Mouse (Mus musculus) heart, embryonic 16.5 days (tissue): ENCODE measurements around the gene Ncbp1. TPM values are rescaled to one million over a fixed set of nuclear protein-coding genes. Genes with fewer than 3 reads are reported as not detected.

Experiments used
- ATAC-seq: fragments of 200-750 bp; cut with Nextera tagmentation; replicated peaks from 2 replicates; pipeline ENCODE4 v1.8.0; 2017; ENCODE audit warnings: moderate number of reproducible peaks; ENCODE audit not compliant: insufficient read depth, low FRiP score; ENCODE audit errors: extremely low read depth
- H3K27ac ChIP-seq: fragments of 300-500 bp; sonication (generic); 2 replicates; pipeline ENCODE4 v1.5.1; 2014; ENCODE audit warnings: mild to moderate bottlenecking, low read length, control low read depth, moderate library complexity
- H3K27me3 ChIP-seq: fragments of 300-500 bp; sonication (generic); 2 replicates; pipeline ENCODE4 v1.6.1; 2014; ENCODE audit warnings: low read length, mixed read lengths; ENCODE audit not compliant: control insufficient read depth, insufficient read depth
- H3K36me3 ChIP-seq: fragments of 300-500 bp; sonication (generic); 2 replicates; pipeline ENCODE4 v1.6.1; 2014; ENCODE audit not compliant: control insufficient read depth, insufficient read depth
- H3K4me1 ChIP-seq: fragments of 300-500 bp; sonication (generic); 2 replicates; pipeline ENCODE4 v1.6.1; 2014; ENCODE audit warnings: low read length, mixed read lengths; ENCODE audit not compliant: control insufficient read depth, insufficient read depth
- H3K4me2 ChIP-seq: fragments of 300-500 bp; sonication (generic); 2 replicates; pipeline ENCODE4 v1.6.1; 2014; ENCODE audit warnings: low read depth, mild to moderate bottlenecking, control low read depth, low read length
- H3K4me3 ChIP-seq: fragments of 300-500 bp; sonication (generic); 2 replicates; pipeline ENCODE4 v1.5.1; 2014; ENCODE audit warnings: mild to moderate bottlenecking, control low read depth, low read length
- H3K9ac ChIP-seq: fragments of 300-500 bp; sonication (generic); 2 replicates; pipeline ENCODE4 v1.6.1; 2014; ENCODE audit warnings: low read length, control low read depth
- H3K9me3 ChIP-seq: fragments of 300-500 bp; sonication (generic); replicated peaks from 2 replicates; pipeline ENCODE4 v1.6.1; 2016; ENCODE audit warnings: low read length; ENCODE audit not compliant: control insufficient read depth
- WGBS: fragments of 180-500 bp; shearing (Covaris S2); extraction: QIAGEN DNeasy Blood & Tissue Kit; methylation state at CpG from one replicate; pipeline ENCODE4 v1.1.7; 2014; 5-methylcytosine and 5-hydroxymethylcytosine counted together
- polyA plus RNA-seq: library from polyadenylated mRNA; unstranded; fragments of >200 nt; fragmentation: Nextera tagmentation; extraction: Ambion mirVana; gene quantifications from 2 replicates; pipeline ENCODE4 v1.2.1, GENCODE M21; 2015

Gene Ncbp1
- polyA plus RNA-seq, 1 experiment from 2014 or later = 48.3 TPM

DNA sequence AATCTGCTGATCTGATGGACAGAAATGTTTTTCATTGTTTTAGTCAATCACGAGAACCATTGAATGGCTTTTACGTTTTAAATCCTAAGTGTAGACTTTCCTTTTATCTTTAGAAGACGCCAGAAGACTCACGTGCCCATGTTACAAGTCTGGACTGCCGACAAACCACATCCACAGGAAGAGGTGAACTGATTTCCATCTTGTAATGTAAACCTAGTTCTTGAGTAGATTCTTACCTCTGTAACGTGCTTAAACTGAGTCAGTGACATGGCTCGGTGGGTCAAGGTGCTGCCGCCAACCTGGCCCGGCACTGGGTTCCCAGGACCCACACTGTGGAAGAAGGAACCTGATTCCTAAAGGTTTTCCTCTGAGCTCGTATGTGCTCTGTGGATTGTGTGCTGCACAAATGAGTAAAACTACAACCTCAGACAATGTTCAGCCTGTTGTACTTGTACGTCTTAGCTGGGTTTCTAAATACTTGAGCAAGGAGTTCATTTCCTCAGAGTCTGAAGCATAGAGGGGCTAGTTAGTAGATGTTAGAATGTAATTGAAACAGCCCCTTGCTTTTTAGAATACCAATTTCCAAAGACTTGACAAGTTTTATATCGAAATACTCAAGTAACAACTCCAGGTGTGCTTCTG, 13.6 kb downstream of the Ncbp1 start:
- Histone ChIP-seq H3K9me3 (no peaks in the 10 kb centered on the region), H3K27ac (no peak overlapping the region), H3K36me3 (peaks cover 47% of the 10 kb centered on the region), H3K4me2 (no peak overlapping the region), H3K27me3 (no peaks in the 10 kb centered on the region), H3K4me1 (no peaks in the 10 kb centered on the region), H3K9ac (no peak overlapping the region), H3K4me3 (no peak overlapping the region)
- ATAC-seq = no peak
- WGBS = 92% methylated on average over 12 of the region's 12 CpGs

DNA sequence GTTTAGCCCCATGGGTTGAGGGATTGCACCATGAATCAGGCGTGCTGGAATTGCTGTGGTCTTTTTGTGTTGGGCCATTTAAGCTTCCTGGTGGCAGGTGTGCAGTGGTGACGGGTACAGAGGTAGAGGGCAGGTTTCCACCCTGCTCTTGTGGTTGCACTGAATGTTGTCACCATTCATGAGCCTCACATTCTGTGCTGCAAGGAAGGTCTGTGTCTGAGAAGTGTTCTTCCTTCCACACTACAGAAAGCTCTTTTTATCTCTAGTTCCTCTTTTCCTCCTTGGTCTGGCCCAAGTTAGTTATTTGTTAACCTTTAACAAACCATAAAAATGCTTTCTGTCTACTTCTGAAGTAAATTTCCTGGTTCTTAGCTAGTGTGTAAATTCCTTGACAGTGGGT, 25.6 kb downstream of the Ncbp1 start:
- Histone ChIP-seq H3K4me3 (no peak overlapping the region), H3K9ac (no peak overlapping the region), H3K36me3 (peaks cover 53% of the 10 kb centered on the region), H3K4me1 (no peaks in the 10 kb centered on the region), H3K27me3 (no peaks in the 10 kb centered on the region), H3K4me2 (no peak overlapping the region), H3K9me3 (no peaks in the 10 kb centered on the region), H3K27ac (no peak overlapping the region)
- ATAC-seq = no peak
- 68% methylated on average over 2 of the region's 2 CpGs for WGBS

GRCm38 (mm10) chr4:46165831-46166230, 27.4 kb downstream of the Ncbp1 start:
- H3K4me3 ChIP-seq = no peak overlapping the region
- no peak overlapping the region for H3K4me2 ChIP-seq
- no peaks in the 10 kb centered on the region for H3K4me1 ChIP-seq
- H3K9ac ChIP-seq = no peak overlapping the region
- H3K36me3 ChIP-seq = peaks cover 62% of the 10 kb centered on the region
- ATAC-seq = no peak
- 92% methylated on average over 5 of the region's 5 CpGs for WGBS
- no peak overlapping the region for H3K27ac ChIP-seq
- H3K9me3 ChIP-seq = no peaks in the 10 kb centered on the region
- H3K27me3 ChIP-seq = no peaks in the 10 kb centered on the region

GRCm38 (mm10) chr4:46171761-46172160, 33.3 kb downstream of the Ncbp1 start:
- Histone ChIP-seq H3K4me3 (no peak overlapping the region), H3K27me3 (no peaks in the 10 kb centered on the region), H3K9me3 (no peaks in the 10 kb centered on the region), H3K4me2 (no peak overlapping the region), H3K36me3 (peaks cover 77% of the 10 kb centered on the region), H3K4me1 (no peaks in the 10 kb centered on the region), H3K9ac (no peak overlapping the region), H3K27ac (no peak overlapping the region)
- 61% methylated on average over 7 of the region's 7 CpGs for WGBS
- no peak for ATAC-seq

GRCm38 (mm10) chr4:46176313-46176712, 37.9 kb downstream of the Ncbp1 start:
- Histone ChIP-seq H3K27ac (no peak overlapping the region), H3K9ac (no peak overlapping the region), H3K4me3 (no peak overlapping the region), H3K4me1 (no peaks in the 10 kb centered on the region), H3K9me3 (no peaks in the 10 kb centered on the region), H3K4me2 (no peak overlapping the region), H3K36me3 (peaks cover 65% of the 10 kb centered on the region), H3K27me3 (no peaks in the 10 kb centered on the region)
- WGBS = 71% methylated on average over 4 of the region's 4 CpGs
- no peak for ATAC-seq

DNA sequence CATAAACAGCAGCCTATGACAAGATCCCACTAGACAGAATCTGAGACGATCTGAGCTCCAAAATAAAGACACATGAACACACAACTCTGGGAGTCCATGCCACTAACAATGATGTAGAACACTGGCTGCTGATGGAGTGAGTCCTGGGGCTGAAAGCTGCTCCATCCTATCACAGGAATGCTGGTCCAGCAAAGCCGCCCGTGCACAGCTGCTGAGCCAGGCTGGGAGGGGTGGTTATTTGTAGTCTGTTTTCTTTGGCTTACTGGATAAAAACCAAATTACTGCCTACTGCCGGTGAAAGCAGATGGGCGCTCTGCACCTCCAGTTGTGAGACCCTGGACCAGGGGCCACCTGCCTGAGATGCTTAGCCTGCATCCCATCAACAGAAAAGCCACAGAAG, 38.6 kb downstream of the Ncbp1 start:
- H3K4me1 ChIP-seq = no peaks in the 10 kb centered on the region
- H3K9ac ChIP-seq = no peak overlapping the region
- WGBS = 68% methylated on average over 5 of the region's 5 CpGs
- H3K36me3 ChIP-seq = peaks cover 58% of the 10 kb centered on the region
- ATAC-seq = no peak
- H3K27me3 ChIP-seq = no peaks in the 10 kb centered on the region
- no peaks in the 10 kb centered on the region for H3K9me3 ChIP-seq
- H3K4me2 ChIP-seq = no peak overlapping the region
- no peak overlapping the region for H3K27ac ChIP-seq
- H3K4me3 ChIP-seq = no peak overlapping the region

DNA sequence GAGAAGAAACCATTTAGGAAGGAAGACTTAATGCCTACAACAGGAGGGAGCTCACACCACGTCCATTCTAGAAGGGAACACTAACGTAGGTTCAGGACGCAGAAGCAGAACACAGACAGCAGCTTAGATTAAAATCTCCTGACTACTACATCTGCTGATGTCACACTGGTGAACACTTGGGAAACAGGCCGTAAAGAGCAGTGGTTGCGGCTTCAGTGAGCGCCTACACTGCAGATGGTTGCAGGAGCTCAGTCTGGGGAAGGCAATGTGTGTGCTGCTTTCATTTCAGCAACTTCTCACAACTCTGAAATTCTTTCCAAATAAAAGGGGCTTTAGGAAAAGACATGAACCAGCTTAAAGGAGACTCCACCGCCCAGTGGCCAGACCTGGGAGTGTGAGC, 39.1 kb downstream of the Ncbp1 start:
- WGBS = 86% methylated on average over 7 of the region's 7 CpGs
- ATAC-seq = no peak
- Histone ChIP-seq H3K4me3 (no peak overlapping the region), H3K36me3 (peaks cover 59% of the 10 kb centered on the region), H3K27me3 (no peaks in the 10 kb centered on the region), H3K9ac (no peak overlapping the region), H3K9me3 (no peaks in the 10 kb centered on the region), H3K27ac (no peak overlapping the region), H3K4me1 (no peaks in the 10 kb centered on the region), H3K4me2 (no peak overlapping the region)

GRCm38 (mm10) chr4:46181168-46181567, 42.8 kb downstream of the Ncbp1 start:
- H3K4me1 ChIP-seq = no peaks in the 10 kb centered on the region
- no peak for ATAC-seq
- no peaks in the 10 kb centered on the region for H3K9me3 ChIP-seq
- H3K4me3 ChIP-seq = no peak overlapping the region
- H3K27me3 ChIP-seq = no peaks in the 10 kb centered on the region
- H3K9ac ChIP-seq = no peak overlapping the region
- peaks cover 56% of the 10 kb centered on the region for H3K36me3 ChIP-seq
- 73% methylated on average over 6 of the region's 6 CpGs for WGBS
- no peak overlapping the region for H3K4me2 ChIP-seq
- H3K27ac ChIP-seq = no peak overlapping the region

GRCm38 (mm10) chr4:46182181-46182580, 43.8 kb downstream of the Ncbp1 start:
- Histone ChIP-seq H3K9ac (no peak overlapping the region), H3K9me3 (no peaks in the 10 kb centered on the region), H3K36me3 (peaks cover 56% of the 10 kb centered on the region), H3K4me3 (no peak overlapping the region), H3K27me3 (no peaks in the 10 kb centered on the region), H3K4me1 (no peaks in the 10 kb centered on the region), H3K27ac (no peak overlapping the region), H3K4me2 (no peak overlapping the region)
- no peak for ATAC-seq
- WGBS = 85% methylated on average over 7 of the region's 7 CpGs
